Mouse (Mus musculus) spleen, adult 2 months (tissue): ENCODE data around the gene Slc25a34.
A peak's percentile ranks its signal among the peaks of the same experiment; 100 is the strongest.

ENCODE experiments used
- CTCF ChIP-seq: fragments of 200-500 bp; IDR thresholded peaks from 2 replicates; pipeline ENCODE4 v1.5.1; 2011; ENCODE audit warnings: mild to moderate bottlenecking, inconsistent platforms; ENCODE audit not compliant: insufficient read depth, insufficient read length, insufficient replicate concordance; ENCODE audit errors: extremely low read depth
- POLR2A ChIP-seq: fragments of 200-500 bp; IDR thresholded peaks from 2 replicates; pipeline ENCODE4 v1.6.1; 2011; ENCODE audit warnings: low read depth, low read length, inconsistent platforms

DNA sequence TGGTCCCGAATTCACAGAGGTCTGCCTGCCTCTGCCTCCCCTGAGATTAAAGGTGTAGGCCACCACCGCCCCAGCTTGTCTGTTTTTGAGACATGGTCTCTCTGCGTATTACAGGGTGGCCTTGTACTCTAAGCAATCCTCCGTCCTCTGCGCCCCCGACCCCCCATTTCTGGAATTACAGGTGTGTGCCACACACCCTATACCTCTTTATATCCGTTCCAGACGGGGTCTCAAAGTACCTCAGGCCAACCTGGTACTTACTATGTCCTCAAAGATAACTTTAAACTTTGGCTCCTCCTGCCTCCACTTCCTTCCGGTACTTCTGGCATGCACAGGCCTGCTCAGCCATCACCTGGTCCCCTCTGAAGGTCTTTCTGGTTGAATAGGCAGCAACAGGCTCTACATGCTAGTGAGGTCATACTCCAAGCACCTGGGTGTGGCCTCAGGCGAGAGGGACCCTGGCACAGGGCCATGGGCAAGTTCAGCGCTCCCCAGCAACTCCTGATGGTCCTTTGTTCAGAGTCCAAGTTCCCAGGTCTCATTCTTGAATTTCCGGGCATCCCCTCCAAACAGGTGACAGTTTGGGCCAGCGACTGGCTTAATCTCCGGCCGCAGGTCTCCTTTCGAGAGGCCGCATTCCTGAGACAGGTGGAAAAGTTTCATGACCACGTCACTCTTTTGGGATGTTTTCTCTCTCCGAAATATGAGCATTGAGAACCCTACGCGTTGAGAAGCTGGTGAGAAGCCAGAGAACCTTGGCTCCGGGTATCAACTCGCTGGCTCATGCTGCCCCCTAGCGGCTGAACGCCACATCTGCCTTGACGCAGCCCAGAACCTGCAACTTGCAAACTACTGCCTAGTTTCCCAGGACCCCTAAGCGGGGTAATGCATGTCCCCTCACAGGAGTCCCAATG, 48.6 kb downstream of the Slc25a34 start:
- no peak for TF ChIP-seq POLR2A
- peak; percentile 94 for TF ChIP-seq CTCF
